Mouse (Mus musculus): ENCODE results near the gene Ube2o.

- TF ChIP-seq CEBPB (IDR thresholded peaks at IDR 0.05; ENCODE audit: low read depth) (no peak), CTCF (IDR thresholded peaks at IDR 0.05; ENCODE audit: control insufficient read depth, insufficient read depth, insufficient read length) (no peak)
These were observed 76.7 kb downstream of the Ube2o start for GRCm38 (mm10) chr11:116504516-116504915.
